Mouse (Mus musculus) cerebellum, adult 2 months (tissue): Measurements from ENCODE around the gene Coro1c. TPM values are rescaled to one million over a fixed set of nuclear protein-coding genes. Genes with fewer than 3 reads are reported as not detected.
A peak's percentile ranks its signal among the peaks of the same experiment; 100 is the strongest.

Experiments
- DNase-seq, 2 experiments: peaks; one replicate each; pipeline ENCODE4 v3.0.0; 2021
- H3K27ac ChIP-seq: fragments of 200-500 bp; 2 replicates; pipeline ENCODE4 v1.5.1; 2012; ENCODE audit warnings: low read length, control low read depth, inconsistent platforms; ENCODE audit not compliant: insufficient read depth
- H3K27me3 ChIP-seq: fragments of 200-500 bp; 2 replicates; pipeline ENCODE4 v1.6.1; 2012; ENCODE audit warnings: inconsistent platforms, mild to moderate bottlenecking, low read length, moderate library complexity; ENCODE audit not compliant: control insufficient read depth, insufficient read depth
- H3K4me1 ChIP-seq: fragments of 200-500 bp; 2 replicates; pipeline ENCODE4 v1.6.1; 2011; ENCODE audit warnings: low read length; ENCODE audit not compliant: control insufficient read depth, insufficient read depth
- H3K4me3 ChIP-seq: fragments of 200-500 bp; replicated peaks from 2 replicates; pipeline ENCODE3; 2011; ENCODE audit warnings: mild to moderate bottlenecking, low read depth, low read length, control low read depth; ENCODE audit not compliant: insufficient read depth
- CTCF ChIP-seq: fragments of 200-500 bp; IDR thresholded peaks from 2 replicates; pipeline ENCODE4 v1.5.1; 2011; ENCODE audit warnings: low read depth, mild to moderate bottlenecking, control low read depth, low read length, moderate library complexity, borderline replicate concordance; ENCODE audit not compliant: insufficient read depth
- POLR2A ChIP-seq: fragments of 200-500 bp; IDR thresholded peaks from 2 replicates; pipeline ENCODE4 v1.6.1; 2011; ENCODE audit warnings: low read length, control low read depth, borderline replicate concordance; ENCODE audit not compliant: insufficient read depth
- WGBS: fragments of 180-500 bp; shearing (Covaris S2); methylation state at CpG from one replicate; pipeline ENCODE4 v1.1.7; 2018; 5-methylcytosine and 5-hydroxymethylcytosine counted together
- polyA plus RNA-seq: library from polyadenylated mRNA; depleted of rRNA; stranded (reverse); fragments of >200 nt; gene quantifications from 2 replicates; pipeline ENCODE4 v1.2.3, GENCODE M21; 2012

Gene Coro1c
- polyA plus RNA-seq, 1 experiment, result 90.2 TPM

DNA sequence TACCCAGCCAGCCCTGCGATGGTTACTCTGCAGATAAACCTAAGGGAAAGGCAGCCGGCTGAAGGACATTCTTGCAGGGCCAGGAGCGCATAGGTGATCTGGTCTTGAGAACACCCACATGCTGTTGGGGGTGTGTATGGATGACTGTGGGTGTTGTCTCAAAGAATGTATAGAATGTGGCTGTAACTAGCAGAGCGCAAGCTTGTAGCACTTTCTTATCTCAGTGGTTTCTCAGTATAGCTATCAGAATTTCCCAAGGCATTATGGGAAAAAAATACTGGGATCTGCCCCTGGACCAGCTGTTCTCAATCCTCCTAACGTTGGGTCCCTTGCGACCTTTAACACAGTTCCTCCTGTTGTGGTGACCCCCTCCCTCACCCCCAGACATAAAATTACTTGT, 25.3 kb upstream of the Coro1c start:
- no peak for DNase-seq
- Histone ChIP-seq H3K27me3 (no peaks in the 10 kb centered on the region), H3K27ac (no peak overlapping the region), H3K4me3 (no peak overlapping the region), H3K4me1 (peaks cover 12% of the 10 kb centered on the region)
- TF ChIP-seq POLR2A (no peak), CTCF (no peak)
- WGBS, result 77% methylated on average over 6 of the region's 6 CpGs

- 79% methylated on average over 4 of the region's 4 CpGs for WGBS
- Histone ChIP-seq H3K4me3 (no peak overlapping the region), H3K27me3 (no peaks in the 10 kb centered on the region), H3K4me1 (peaks cover 12% of the 10 kb centered on the region), H3K27ac (no peak overlapping the region)
- TF ChIP-seq CTCF (0 out of 2 replicates have a peak, but pooled peaks have one; percentile 22), POLR2A (no peak)
- no peak for DNase-seq
These were observed 24.9 kb upstream of the Coro1c start for GRCm38 (mm10) chr5:113933480-113933879.

DNA sequence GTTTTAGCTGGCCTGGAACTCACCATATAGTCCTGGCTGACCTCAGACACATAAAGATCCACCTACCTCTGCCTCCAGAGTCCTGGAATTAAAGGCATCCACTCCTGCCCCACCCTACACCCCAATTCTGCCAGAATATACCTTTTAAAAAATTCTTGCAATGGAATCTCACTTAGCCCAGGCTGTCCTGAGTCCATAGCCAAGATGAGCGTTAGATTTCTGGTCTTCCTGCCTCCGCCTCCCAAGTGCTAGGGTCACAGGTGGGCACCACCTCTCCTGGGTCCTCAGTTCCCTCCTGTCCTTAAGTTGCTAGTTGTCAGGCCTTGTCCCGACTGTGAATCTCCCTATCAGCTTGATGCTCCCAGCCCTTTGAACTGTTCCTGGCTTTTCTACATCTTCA, 23.8 kb upstream of the Coro1c start:
- TF ChIP-seq POLR2A (no peak), CTCF (no peak)
- 78% methylated on average over 3 of the region's 3 CpGs for WGBS
- Histone ChIP-seq H3K4me3 (no peak overlapping the region), H3K27ac (no peak overlapping the region), H3K27me3 (no peaks in the 10 kb centered on the region), H3K4me1 (peaks cover 2% of the 10 kb centered on the region)
- DNase-seq, result no peak

- H3K4me3 ChIP-seq, result no peak overlapping the region
- no peak overlapping the region for H3K27ac ChIP-seq
- no peak for TF ChIP-seq POLR2A
- no peak for TF ChIP-seq CTCF
- 34% methylated on average over 18 of the region's 18 CpGs for WGBS
- H3K4me1 ChIP-seq, result no peaks in the 10 kb centered on the region; the same call in 1 of the 2 replicates
- no peaks in the 10 kb centered on the region for H3K27me3 ChIP-seq
- DNase-seq, result no peak
These were observed 22.4 kb upstream of the Coro1c start for GRCm38 (mm10) chr5:113930648-113931609.

DNA sequence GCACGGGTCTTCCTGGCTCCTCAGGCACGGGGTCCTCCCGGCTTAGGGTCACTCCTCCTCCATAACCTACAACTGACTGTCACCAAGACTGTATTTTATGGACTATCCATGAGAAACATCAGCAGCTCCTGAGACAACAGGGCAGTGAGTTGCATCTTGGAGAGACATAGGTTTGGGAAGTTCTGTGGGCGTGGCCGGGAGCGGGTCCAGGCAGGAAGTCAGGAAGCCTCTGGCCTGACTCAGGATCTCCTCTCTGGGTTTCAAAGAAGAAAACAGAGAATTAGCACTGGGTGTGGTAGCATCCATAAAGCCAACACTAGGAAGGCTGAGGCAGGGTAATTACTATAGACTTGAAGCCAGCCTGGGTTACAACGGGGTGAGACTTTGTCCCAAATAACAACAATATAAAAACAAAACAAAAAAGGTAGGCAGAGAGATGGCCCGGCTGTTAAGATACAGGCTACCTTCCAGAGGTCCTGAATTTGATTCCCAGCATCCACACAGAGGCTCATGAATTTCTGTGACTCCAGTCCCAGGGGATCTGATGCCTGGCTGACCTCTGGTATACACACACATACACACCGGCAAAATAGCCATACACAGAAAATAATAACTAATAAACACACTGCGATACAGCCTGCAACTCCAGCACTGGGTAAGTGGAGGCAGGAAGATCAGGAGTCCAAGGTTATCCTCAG, 21.5 kb upstream of the Coro1c start:
- TF ChIP-seq POLR2A (no peak), CTCF (no peak)
- WGBS, result 51% methylated on average over 10 of the region's 10 CpGs
- Histone ChIP-seq H3K4me3 (no peak overlapping the region), H3K27ac (no peak overlapping the region), H3K4me1 (no peaks in the 10 kb centered on the region; the same call in 1 of the 2 replicates), H3K27me3 (no peaks in the 10 kb centered on the region)
- no peak for DNase-seq

- DNase-seq, result no peak
- TF ChIP-seq CTCF (no peak), POLR2A (no peak)
- Histone ChIP-seq H3K27ac (no peak overlapping the region), H3K4me1 (no peaks in the 10 kb centered on the region; the same call in 1 of the 2 replicates), H3K27me3 (no peaks in the 10 kb centered on the region), H3K4me3 (no peak overlapping the region)
- WGBS, result 66% methylated on average over 10 of the region's 10 CpGs
These were observed 21.0 kb upstream of the Coro1c start for GRCm38 (mm10) chr5:113929526-113929925.

DNA sequence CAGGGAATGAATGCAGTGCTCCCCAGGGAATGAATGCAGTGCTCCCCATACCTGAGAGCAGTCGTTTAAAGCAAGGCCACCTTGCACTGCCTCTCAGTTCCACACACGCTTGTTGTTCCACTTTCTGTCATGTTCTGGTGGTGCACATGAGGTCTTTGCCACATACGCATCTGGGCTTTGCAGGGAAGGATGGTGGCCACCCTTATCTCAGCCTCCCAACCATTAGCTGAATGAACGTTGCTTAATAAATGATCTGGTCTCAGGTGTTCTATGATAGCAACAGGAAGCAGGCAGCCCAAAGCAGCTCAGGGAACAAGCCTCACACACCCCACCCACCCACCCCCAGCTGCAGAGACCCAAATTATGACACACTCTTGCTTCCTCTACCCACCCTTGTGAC, 16.1 kb upstream of the Coro1c start:
- no peak for DNase-seq
- no peak overlapping the region for H3K4me3 ChIP-seq
- H3K27me3 ChIP-seq, result no peaks in the 10 kb centered on the region
- TF ChIP-seq POLR2A (no peak), CTCF (no peak)
- no peak overlapping the region for H3K27ac ChIP-seq
- H3K4me1 ChIP-seq, result peaks cover 9% of the 10 kb centered on the region
- WGBS, result 85% methylated on average over 4 of the region's 4 CpGs
